Mouse (Mus musculus): ENCODE results near the gene Hbq1a. TPM values are rescaled to one million over a fixed set of nuclear protein-coding genes. Genes with fewer than 3 reads are reported as not detected.
A peak's percentile ranks its signal among the peaks of the same experiment; 100 is the strongest.
"Not testable (repeated sequence)": the region's sequence is repeated elsewhere in the genome, so short reads cannot be mapped to it uniquely, and the experiment has no call there.

The Hbq1a gene
- polyA plus RNA-seq, 1 experiment from 2014 or later, result 6.4 TPM

- peaks cover 16% of the 10 kb centered on the region for H3K27me3 ChIP-seq (ENCODE audit: control insufficient read depth, insufficient read depth, low read depth, low read length)
- 50% methylated on average over 2 of the region's 2 CpGs for WGBS (ENCODE audit: insufficient replicate concordance)
- H3K4me1 ChIP-seq (ENCODE audit: control insufficient read depth, low read depth, low read length), result peaks cover 29% of the 10 kb centered on the region
- H3K4me2 ChIP-seq (ENCODE audit: low read depth, low read length), result peak overlapping the region; percentile 71
- ATAC-seq (ENCODE audit: low read depth), result no peak
- peak overlapping the region; percentile 78 for H3K9ac ChIP-seq (ENCODE audit: low read depth, low read length)
- H3K27ac ChIP-seq (ENCODE audit: low read length), result peak overlapping the region; percentile 98
- H3K4me3 ChIP-seq (ENCODE audit: low read depth, low read length), result no peak overlapping the region
- no peaks in the 10 kb centered on the region for H3K9me3 ChIP-seq (replicated peaks; ENCODE audit: control insufficient read depth, low read length)
- H3K36me3 ChIP-seq (ENCODE audit: control insufficient read depth, insufficient read depth), result no peaks in the 10 kb centered on the region
These were observed 19.2 kb upstream of the Hbq1a start for GRCm38 (mm10) chr11:32280646-32281045.

- Histone ChIP-seq H3K4me3 (ENCODE audit: low read depth, low read length) (peak overlapping the region; percentile 14), H3K9ac (ENCODE audit: low read depth, low read length) (peak overlapping the region; percentile 78), H3K36me3 (ENCODE audit: control insufficient read depth, insufficient read depth) (no peaks in the 10 kb centered on the region), H3K4me1 (ENCODE audit: control insufficient read depth, low read depth, low read length) (peaks cover 27% of the 10 kb centered on the region), H3K4me2 (ENCODE audit: low read depth, low read length) (peak overlapping the region; percentile 71), H3K27me3 (ENCODE audit: control insufficient read depth, insufficient read depth, low read depth, low read length) (peaks cover 16% of the 10 kb centered on the region), H3K9me3 (replicated peaks; ENCODE audit: control insufficient read depth, low read length) (no peaks in the 10 kb centered on the region), H3K27ac (ENCODE audit: low read length) (peak overlapping the region; percentile 98)
- 25% methylated on average over 1 of the region's 1 CpGs for WGBS (ENCODE audit: insufficient replicate concordance)
- ATAC-seq (ENCODE audit: low read depth), result no peak
These were observed 18.3 kb upstream of the Hbq1a start for GRCm38 (mm10) chr11:32281416-32282144.

GRCm38 (mm10) chr11:32283091-32283777, 16.6 kb upstream of the Hbq1a start, which contains the start of gene Hba-a1:
Gene Hba-a1, plus strand, starts transcription at chr11:32283511.
- H3K27me3 ChIP-seq (ENCODE audit: control insufficient read depth, insufficient read depth, low read depth, low read length); H3K36me3 ChIP-seq (ENCODE audit: control insufficient read depth, insufficient read depth); H3K9me3 ChIP-seq (replicated peaks; ENCODE audit: control insufficient read depth, low read length): not testable (repeated sequence)
- H3K9ac ChIP-seq (ENCODE audit: low read depth, low read length), result peak within 1 kb of the TSS; percentile 78
- H3K4me1 ChIP-seq (ENCODE audit: control insufficient read depth, low read depth, low read length), result peaks cover 27% of the 10 kb centered on the region
- peak within 1 kb of the TSS; percentile 98 for H3K27ac ChIP-seq (ENCODE audit: low read length)
- H3K4me2 ChIP-seq (ENCODE audit: low read depth, low read length), result peak within 1 kb of the TSS; percentile 71
- peak within 1 kb of the TSS; percentile 54 for H3K4me3 ChIP-seq (ENCODE audit: low read depth, low read length)
- 44% methylated on average over 1 of the region's 5 CpGs for WGBS (ENCODE audit: insufficient replicate concordance)
- ATAC-seq (ENCODE audit: low read depth), result peak; percentile 67

- peaks cover 34% of the 10 kb centered on the region for H3K4me1 ChIP-seq (ENCODE audit: control insufficient read depth, low read depth, low read length)
- not testable (repeated sequence) for H3K4me2 ChIP-seq (ENCODE audit: low read depth, low read length)
These were observed 15.3 kb upstream of the Hbq1a start for GRCm38 (mm10) chr11:32284582-32284981.

GRCm38 (mm10) chr11:32285031-32285775, 14.7 kb upstream of the Hbq1a start:
- Histone ChIP-seq H3K27me3 (ENCODE audit: control insufficient read depth, insufficient read depth, low read depth, low read length) (no peaks in the 10 kb centered on the region; the same call in 1 of the 2 replicates), H3K27ac (ENCODE audit: low read length) (peak overlapping the region; percentile 88), H3K4me3 (ENCODE audit: low read depth, low read length) (peak overlapping the region; percentile 34), H3K9me3 (replicated peaks; ENCODE audit: control insufficient read depth, low read length) (no peaks in the 10 kb centered on the region), H3K4me1 (ENCODE audit: control insufficient read depth, low read depth, low read length) (peaks cover 32% of the 10 kb centered on the region), H3K36me3 (ENCODE audit: control insufficient read depth, insufficient read depth) (peaks cover 3% of the 10 kb centered on the region; the same call in 1 of the 2 replicates), H3K4me2 (ENCODE audit: low read depth, low read length) (no peak overlapping the region), H3K9ac (ENCODE audit: low read depth, low read length) (peak overlapping the region; percentile 25)
- peak; percentile 66 for ATAC-seq (ENCODE audit: low read depth)
- 36% methylated on average over 7 of the region's 7 CpGs for WGBS (ENCODE audit: insufficient replicate concordance)

More at GRCm38 (mm10) chr11:32284582-32284981, 15.3 kb upstream of the Hbq1a start:
- ATAC-seq (ENCODE audit: low read depth), result peak; percentile 8
- peak overlapping the region; percentile 54 for H3K4me3 ChIP-seq (ENCODE audit: low read depth, low read length)
- H3K36me3 ChIP-seq (ENCODE audit: control insufficient read depth, insufficient read depth); H3K9me3 ChIP-seq (replicated peaks; ENCODE audit: control insufficient read depth, low read length); H3K27me3 ChIP-seq (ENCODE audit: control insufficient read depth, insufficient read depth, low read depth, low read length): not testable (repeated sequence)
- H3K9ac ChIP-seq (ENCODE audit: low read depth, low read length), result peak overlapping the region; percentile 48
- WGBS (ENCODE audit: insufficient replicate concordance), result 37% methylated on average over 2 of the region's 2 CpGs
- peak overlapping the region; percentile 88 for H3K27ac ChIP-seq (ENCODE audit: low read length)

GRCm38 (mm10) chr11:32285887-32286286, 14.0 kb upstream of the Hbq1a start:
- Histone ChIP-seq H3K27ac (ENCODE audit: low read length) (peak overlapping the region; percentile 98), H3K4me3 (ENCODE audit: low read depth, low read length) (peak overlapping the region; percentile 65)

GRCm38 (mm10) chr11:32286695-32287492, 13.0 kb upstream of the Hbq1a start, which contains the start of gene Hbq1b:
Gene Hbq1b, plus strand, starts transcription at chr11:32286965.
- peaks cover 28% of the 10 kb centered on the region for H3K4me1 ChIP-seq (ENCODE audit: control insufficient read depth, low read depth, low read length)
- WGBS (ENCODE audit: insufficient replicate concordance), result 13% methylated on average over 30 of the region's 33 CpGs
- H3K36me3 ChIP-seq (ENCODE audit: control insufficient read depth, insufficient read depth); H3K9me3 ChIP-seq (replicated peaks; ENCODE audit: control insufficient read depth, low read length); H3K27me3 ChIP-seq (ENCODE audit: control insufficient read depth, insufficient read depth, low read depth, low read length); ATAC-seq (ENCODE audit: low read depth): not testable (repeated sequence)
- peak within 1 kb of the TSS; percentile 63 for H3K9ac ChIP-seq (ENCODE audit: low read depth, low read length)
- peak within 1 kb of the TSS; percentile 98 for H3K27ac ChIP-seq (ENCODE audit: low read length)
- H3K4me2 ChIP-seq (ENCODE audit: low read depth, low read length), result peak within 1 kb of the TSS; percentile 39
- peak within 1 kb of the TSS; percentile 65 for H3K4me3 ChIP-seq (ENCODE audit: low read depth, low read length)

More at GRCm38 (mm10) chr11:32285887-32286286, 14.0 kb upstream of the Hbq1a start:
- Histone ChIP-seq H3K4me2 (ENCODE audit: low read depth, low read length) (peak overlapping the region; percentile 39), H3K9ac (ENCODE audit: low read depth, low read length) (peak overlapping the region; percentile 63; the same call in 1 of the 2 replicates), H3K4me1 (ENCODE audit: control insufficient read depth, low read depth, low read length) (peaks cover 28% of the 10 kb centered on the region)
- H3K36me3 ChIP-seq (ENCODE audit: control insufficient read depth, insufficient read depth); H3K27me3 ChIP-seq (ENCODE audit: control insufficient read depth, insufficient read depth, low read depth, low read length); ATAC-seq (ENCODE audit: low read depth); H3K9me3 ChIP-seq (replicated peaks; ENCODE audit: control insufficient read depth, low read length): not testable (repeated sequence)

- WGBS (ENCODE audit: insufficient replicate concordance), result 46% methylated on average over 9 of the region's 9 CpGs
- ATAC-seq (ENCODE audit: low read depth), result no peak
- Histone ChIP-seq H3K9ac (ENCODE audit: low read depth, low read length) (peak overlapping the region; percentile 63), H3K9me3 (replicated peaks; ENCODE audit: control insufficient read depth, low read length) (no peaks in the 10 kb centered on the region), H3K27ac (ENCODE audit: low read length) (peak overlapping the region; percentile 98), H3K36me3 (ENCODE audit: control insufficient read depth, insufficient read depth) (peaks cover 3% of the 10 kb centered on the region; the same call in 1 of the 2 replicates), H3K4me1 (ENCODE audit: control insufficient read depth, low read depth, low read length) (peaks cover 30% of the 10 kb centered on the region), H3K27me3 (ENCODE audit: control insufficient read depth, insufficient read depth, low read depth, low read length) (no peaks in the 10 kb centered on the region), H3K4me2 (ENCODE audit: low read depth, low read length) (peak overlapping the region; percentile 39), H3K4me3 (ENCODE audit: low read depth, low read length) (peak overlapping the region; percentile 65)
These were observed 12.4 kb upstream of the Hbq1a start for GRCm38 (mm10) chr11:32287493-32287825.

All from liver, embryonic 16.5 days (tissue).